Mouse (Mus musculus): Measurements from ENCODE around the gene Pus7l.

DNA sequence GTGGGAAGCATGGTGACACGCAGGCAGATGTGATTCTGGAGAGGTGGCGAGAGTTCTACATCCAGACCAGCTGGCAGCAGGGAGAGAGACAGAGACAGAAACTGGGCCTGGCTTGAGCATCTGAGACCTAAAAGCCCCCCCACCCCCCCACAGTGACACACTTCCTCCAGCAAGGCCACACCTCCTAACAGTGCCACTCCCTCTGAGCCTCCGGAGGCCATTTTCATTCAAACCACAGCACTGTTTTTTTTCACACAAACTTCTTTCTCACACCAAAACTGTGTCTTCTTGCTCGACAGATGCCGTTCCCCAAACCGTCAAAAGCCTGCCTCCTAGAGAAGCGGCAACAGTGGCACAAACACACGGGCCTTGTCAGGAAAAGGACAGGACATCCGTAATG is 10.2 kb upstream of the Pus7l start:
- TF ChIP-seq CTCF (IDR thresholded peaks at IDR 0.05) (no peak), EP300 (IDR thresholded peaks at IDR 0.05) (no peak)
